Mouse (Mus musculus): Measurements from ENCODE around the gene Fam84b. TPM values are rescaled to one million over a fixed set of nuclear protein-coding genes. Genes with fewer than 3 reads are reported as not detected.
"Not testable (repeated sequence)": the region's sequence is repeated elsewhere in the genome, so short reads cannot be mapped to it uniquely, and the experiment has no call there.

Gene Fam84b
- polyA plus RNA-seq, 1 experiment = 0.01 TPM

DNA sequence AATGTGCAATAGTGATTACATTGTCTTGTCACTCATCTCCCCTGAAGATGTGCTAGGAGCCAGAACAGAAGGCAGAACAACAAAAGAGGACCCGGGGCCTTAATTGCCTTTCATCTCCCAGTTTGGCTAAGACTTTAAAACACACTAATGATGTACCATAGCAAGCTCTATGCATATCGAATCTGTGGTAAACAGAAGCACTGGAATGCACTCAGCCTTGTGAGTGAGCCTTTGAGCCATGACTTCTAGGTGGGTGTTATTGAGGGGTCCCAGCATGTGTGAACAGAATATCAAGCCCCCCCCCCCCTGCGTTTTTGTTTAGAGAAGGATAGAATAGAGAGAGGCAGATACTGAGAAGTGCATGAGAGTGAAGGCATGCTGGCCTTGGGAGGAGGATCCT is 7.7 kb downstream of the Fam84b start:
- TF ChIP-seq MYOD1 (IDR thresholded peaks at IDR 0.05; ENCODE audit: control insufficient read depth, insufficient read length, low read depth) (no peak), MYOG (IDR thresholded peaks at IDR 0.05; ENCODE audit: control insufficient read depth, extremely low read depth, insufficient read length) (no peak), MAX (IDR thresholded peaks at IDR 0.05) (no peak), FOSL1 (IDR thresholded peaks at IDR 0.05; ENCODE audit: insufficient read depth, low read length, poor library complexity, severe bottlenecking) (no peak), CTCF (IDR thresholded peaks at IDR 0.05; ENCODE audit: control insufficient read depth, insufficient read depth, insufficient read length) (no peak), CEBPB (IDR thresholded peaks at IDR 0.05; ENCODE audit: low read depth) (no peak), USF1 (IDR thresholded peaks at IDR 0.05; ENCODE audit: low read depth) (no peak)
- H3K4me3 ChIP-seq (ENCODE audit: insufficient read depth, poor library complexity, severe bottlenecking) = no peak overlapping the region
- no peaks in the 10 kb centered on the region for H3K36me3 ChIP-seq (ENCODE audit: control insufficient read depth, insufficient read depth)
- H3K79me3 ChIP-seq (ENCODE audit: low read depth) = no peaks in the 10 kb centered on the region
- H3ac ChIP-seq (ENCODE audit: control insufficient read depth, insufficient read length, low read depth) = no peak overlapping the region
- no peaks in the 10 kb centered on the region for H3K27me3 ChIP-seq (ENCODE audit: control insufficient read depth, insufficient read depth, insufficient read length)
- H3K79me2 ChIP-seq (ENCODE audit: control insufficient read depth, insufficient read depth) = no peaks in the 10 kb centered on the region

DNA sequence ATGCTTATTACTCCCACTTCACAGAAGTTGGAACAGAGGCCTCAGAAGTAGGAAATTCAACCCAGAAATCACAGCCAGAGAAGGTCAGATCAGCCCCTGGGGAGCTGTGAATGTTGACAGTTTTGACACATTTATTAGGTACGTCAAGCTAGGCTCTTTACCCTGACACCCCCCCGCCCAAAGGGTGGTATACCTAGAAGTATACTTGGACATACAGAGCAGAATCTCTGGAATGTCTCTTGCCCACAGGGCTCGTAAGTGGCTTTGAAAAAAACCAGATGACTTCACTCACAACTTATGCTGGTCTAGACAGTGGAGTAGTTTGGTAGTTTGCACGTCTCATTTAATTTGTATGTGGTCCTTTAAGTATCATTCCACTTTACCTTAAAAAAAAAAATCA is 11.8 kb downstream of the Fam84b start:
- no peaks in the 10 kb centered on the region for H3K27me3 ChIP-seq (ENCODE audit: control insufficient read depth, insufficient read depth, insufficient read length)
- H3K36me3 ChIP-seq (ENCODE audit: control insufficient read depth, insufficient read depth) = no peaks in the 10 kb centered on the region
- no peak for TF ChIP-seq USF1 (IDR thresholded peaks at IDR 0.05; ENCODE audit: low read depth)
- no peak for TF ChIP-seq CEBPB (IDR thresholded peaks at IDR 0.05; ENCODE audit: low read depth)
- TF ChIP-seq MYOG (IDR thresholded peaks at IDR 0.05; ENCODE audit: control insufficient read depth, extremely low read depth, insufficient read length) = no peak
- TF ChIP-seq FOSL1 (IDR thresholded peaks at IDR 0.05; ENCODE audit: insufficient read depth, low read length, poor library complexity, severe bottlenecking) = no peak
- TF ChIP-seq MAX (IDR thresholded peaks at IDR 0.05) = no peak
- no peak for TF ChIP-seq MYOD1 (IDR thresholded peaks at IDR 0.05; ENCODE audit: control insufficient read depth, insufficient read length, low read depth)
- TF ChIP-seq CTCF (IDR thresholded peaks at IDR 0.05; ENCODE audit: control insufficient read depth, insufficient read depth, insufficient read length) = no peak
- H3K4me3 ChIP-seq (ENCODE audit: insufficient read depth, poor library complexity, severe bottlenecking) = no peak overlapping the region
- H3ac ChIP-seq (ENCODE audit: control insufficient read depth, insufficient read length, low read depth) = no peak overlapping the region
- no peaks in the 10 kb centered on the region for H3K79me3 ChIP-seq (ENCODE audit: low read depth)
- H3K79me2 ChIP-seq (ENCODE audit: control insufficient read depth, insufficient read depth) = no peaks in the 10 kb centered on the region

DNA sequence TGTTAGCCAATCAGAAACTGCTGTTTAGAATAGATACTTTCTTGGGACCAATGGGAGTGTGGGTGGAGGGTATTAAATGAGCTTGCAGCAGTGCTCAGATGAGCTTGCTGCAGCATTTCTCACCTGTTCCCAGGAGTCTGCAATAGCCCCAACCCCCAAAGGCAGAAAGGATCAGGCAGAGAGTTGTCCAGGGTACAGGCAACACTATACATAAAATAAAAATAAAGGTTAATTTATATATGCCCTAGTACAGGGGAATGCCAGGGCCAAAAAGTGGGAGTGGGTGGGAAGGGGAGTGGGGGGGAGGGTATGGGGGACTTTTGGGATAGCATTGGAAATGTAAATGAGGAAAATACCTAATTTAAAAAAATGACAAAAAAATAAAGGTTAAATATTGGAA is 12.3 kb downstream of the Fam84b start:
- not testable (repeated sequence) for H3K79me3 ChIP-seq (ENCODE audit: low read depth)

DNA sequence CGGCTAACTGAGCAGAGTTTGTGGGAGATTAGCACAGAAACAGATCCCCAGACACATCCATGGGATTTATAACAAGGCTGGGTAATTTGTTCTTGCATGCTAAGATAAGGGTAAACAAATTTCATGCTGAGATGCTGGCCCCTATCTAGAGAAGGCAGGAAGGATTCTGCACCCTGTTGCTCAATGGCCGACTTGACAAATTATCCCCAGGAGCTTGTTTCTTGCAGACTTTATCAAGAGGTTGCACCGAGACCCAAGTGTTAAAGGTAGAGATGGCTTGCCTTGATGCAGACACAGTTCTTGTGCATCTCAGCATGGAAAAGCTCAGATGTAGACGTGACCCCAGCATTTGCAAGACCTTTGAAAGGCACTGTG is 13.3 kb downstream of the Fam84b start:
- Histone ChIP-seq H3K4me3 (ENCODE audit: insufficient read depth, poor library complexity, severe bottlenecking) (no peak overlapping the region), H3ac (ENCODE audit: control insufficient read depth, insufficient read length, low read depth) (no peak overlapping the region), H3K79me3 (ENCODE audit: low read depth) (no peaks in the 10 kb centered on the region), H3K79me2 (ENCODE audit: control insufficient read depth, insufficient read depth) (no peaks in the 10 kb centered on the region), H3K36me3 (ENCODE audit: control insufficient read depth, insufficient read depth) (no peaks in the 10 kb centered on the region), H3K27me3 (ENCODE audit: control insufficient read depth, insufficient read depth, insufficient read length) (no peaks in the 10 kb centered on the region)
- TF ChIP-seq CTCF (IDR thresholded peaks at IDR 0.05; ENCODE audit: control insufficient read depth, insufficient read depth, insufficient read length) (no peak), MYOG (IDR thresholded peaks at IDR 0.05; ENCODE audit: control insufficient read depth, extremely low read depth, insufficient read length) (no peak), CEBPB (IDR thresholded peaks at IDR 0.05; ENCODE audit: low read depth) (no peak), FOSL1 (IDR thresholded peaks at IDR 0.05; ENCODE audit: insufficient read depth, low read length, poor library complexity, severe bottlenecking) (no peak), MYOD1 (IDR thresholded peaks at IDR 0.05; ENCODE audit: control insufficient read depth, insufficient read length, low read depth) (no peak), MAX (IDR thresholded peaks at IDR 0.05) (no peak), USF1 (IDR thresholded peaks at IDR 0.05; ENCODE audit: low read depth) (no peak)

More for the DNA sequence above, 12.3 kb downstream of the Fam84b start:
- H3K27me3 ChIP-seq (ENCODE audit: control insufficient read depth, insufficient read depth, insufficient read length); H3ac ChIP-seq (ENCODE audit: control insufficient read depth, insufficient read length, low read depth); H3K36me3 ChIP-seq (ENCODE audit: control insufficient read depth, insufficient read depth); H3K4me3 ChIP-seq (ENCODE audit: insufficient read depth, poor library complexity, severe bottlenecking); H3K79me2 ChIP-seq (ENCODE audit: control insufficient read depth, insufficient read depth): not testable (repeated sequence)

DNA sequence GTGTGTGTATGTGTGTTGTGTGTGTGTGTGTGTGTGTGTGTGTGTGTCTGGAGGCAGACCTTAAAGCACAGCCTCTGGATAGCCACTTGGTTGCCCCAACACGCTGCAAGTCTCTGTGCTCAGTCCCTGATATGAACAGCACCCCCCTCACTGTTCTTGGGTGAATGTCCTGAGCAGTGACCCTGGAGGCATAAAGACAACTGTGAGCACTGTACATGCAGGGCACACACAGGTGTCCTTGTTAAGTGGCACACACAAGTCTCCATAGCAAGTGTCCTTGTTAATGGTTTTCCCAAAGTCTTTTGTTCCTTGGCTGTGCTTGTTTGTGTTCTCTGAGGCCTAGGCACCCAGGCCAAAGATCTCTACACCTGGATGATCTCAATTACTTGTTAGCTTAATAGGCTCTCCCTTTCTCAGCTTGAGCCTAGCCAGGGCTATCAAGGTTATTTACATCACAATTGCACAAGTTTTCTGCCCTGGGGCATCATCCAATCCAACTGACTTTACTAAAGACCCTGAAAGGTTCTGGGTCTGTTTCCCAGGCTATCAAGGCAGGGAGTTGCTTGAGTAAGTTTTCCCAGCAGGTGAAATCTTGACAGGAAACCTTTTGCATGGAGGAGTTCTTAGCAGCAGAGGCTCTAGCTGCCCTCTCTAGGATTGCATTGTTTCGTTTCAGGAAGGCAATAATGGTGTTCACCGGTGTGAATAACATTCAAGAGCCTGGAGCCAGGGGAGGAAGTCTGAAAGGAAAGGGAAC is 13.9 kb downstream of the Fam84b start:
- H3K79me3 ChIP-seq (ENCODE audit: low read depth) = no peaks in the 10 kb centered on the region
- H3ac ChIP-seq (ENCODE audit: control insufficient read depth, insufficient read length, low read depth) = no peak overlapping the region
- TF ChIP-seq MYOG (IDR thresholded peaks at IDR 0.05; ENCODE audit: control insufficient read depth, extremely low read depth, insufficient read length) (no peak), CTCF (IDR thresholded peaks at IDR 0.05; ENCODE audit: control insufficient read depth, insufficient read depth, insufficient read length) (no peak), MYOD1 (IDR thresholded peaks at IDR 0.05; ENCODE audit: control insufficient read depth, insufficient read length, low read depth) (no peak), CEBPB (IDR thresholded peaks at IDR 0.05; ENCODE audit: low read depth) (no peak), MAX (IDR thresholded peaks at IDR 0.05) (no peak), USF1 (IDR thresholded peaks at IDR 0.05; ENCODE audit: low read depth) (no peak), FOSL1 (IDR thresholded peaks at IDR 0.05; ENCODE audit: insufficient read depth, low read length, poor library complexity, severe bottlenecking) (no peak)
- H3K36me3 ChIP-seq (ENCODE audit: control insufficient read depth, insufficient read depth) = no peaks in the 10 kb centered on the region
- H3K4me3 ChIP-seq (ENCODE audit: insufficient read depth, poor library complexity, severe bottlenecking) = no peak overlapping the region
- H3K27me3 ChIP-seq (ENCODE audit: control insufficient read depth, insufficient read depth, insufficient read length) = no peaks in the 10 kb centered on the region
- H3K79me2 ChIP-seq (ENCODE audit: control insufficient read depth, insufficient read depth) = no peaks in the 10 kb centered on the region

DNA sequence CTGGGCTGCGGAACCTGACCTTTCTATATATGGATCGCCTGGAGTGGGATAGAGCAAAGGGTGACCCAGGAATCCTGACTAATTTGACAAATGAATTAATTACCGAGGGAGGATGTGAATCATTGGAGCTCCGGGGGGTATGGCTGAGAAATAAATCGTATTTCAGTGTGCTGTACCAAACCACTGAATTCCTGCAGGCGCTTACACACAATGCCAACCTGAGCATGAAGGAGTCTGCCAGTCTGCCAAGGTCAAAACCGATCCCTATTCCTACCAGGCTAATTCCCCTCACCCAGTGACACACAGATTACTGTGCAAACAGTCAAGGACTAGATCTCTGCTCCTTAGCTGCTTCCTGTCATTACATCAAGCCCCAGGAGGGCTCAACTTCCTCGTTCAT is 15.4 kb downstream of the Fam84b start:
- TF ChIP-seq CEBPB (IDR thresholded peaks at IDR 0.05; ENCODE audit: low read depth) (no peak), MAX (IDR thresholded peaks at IDR 0.05) (no peak), USF1 (IDR thresholded peaks at IDR 0.05; ENCODE audit: low read depth) (no peak), MYOG (IDR thresholded peaks at IDR 0.05; ENCODE audit: control insufficient read depth, extremely low read depth, insufficient read length) (no peak), MYOD1 (IDR thresholded peaks at IDR 0.05; ENCODE audit: control insufficient read depth, insufficient read length, low read depth) (no peak), FOSL1 (IDR thresholded peaks at IDR 0.05; ENCODE audit: insufficient read depth, low read length, poor library complexity, severe bottlenecking) (no peak), CTCF (IDR thresholded peaks at IDR 0.05; ENCODE audit: control insufficient read depth, insufficient read depth, insufficient read length) (no peak)
- no peaks in the 10 kb centered on the region for H3K79me3 ChIP-seq (ENCODE audit: low read depth)

More for the DNA sequence above, 15.4 kb downstream of the Fam84b start:
- Histone ChIP-seq H3K27me3 (ENCODE audit: control insufficient read depth, insufficient read depth, insufficient read length) (no peaks in the 10 kb centered on the region), H3K79me2 (ENCODE audit: control insufficient read depth, insufficient read depth) (no peaks in the 10 kb centered on the region), H3K36me3 (ENCODE audit: control insufficient read depth, insufficient read depth) (no peaks in the 10 kb centered on the region), H3ac (ENCODE audit: control insufficient read depth, insufficient read length, low read depth) (no peak overlapping the region), H3K4me3 (ENCODE audit: insufficient read depth, poor library complexity, severe bottlenecking) (no peak overlapping the region)

All from C2C12 (cell line).